Mouse (Mus musculus): ENCODE data around the gene Cxcr1.

- TF ChIP-seq CTCF (IDR thresholded peaks at IDR 0.05; ENCODE audit: insufficient read depth, low read depth, low read length) (no peak; the same call in 1 of the 2 replicates), POLR2A (IDR thresholded peaks at IDR 0.05; ENCODE audit: insufficient read depth, low read depth, low read length) (no peak)
These were observed 42.3 kb upstream of the Cxcr1 start for GRCm38 (mm10) chr1:74236590-74237317.

All from olfactory bulb, adult 2 months (tissue).